Mouse (Mus musculus) B cell, adult (primary cell): ENCODE results near the gene Ascc1. TPM values are rescaled to one million over a fixed set of nuclear protein-coding genes. Genes with fewer than 3 reads are reported as not detected.

Experiments used
- total RNA-seq: library from RNA; stranded (reverse); gene quantifications from 4 replicates; pipeline ENCODE4 v1.2.4, GENCODE M21; 2023; ENCODE audit not compliant: inconsistent age

Ascc1 gene
- total RNA-seq: 16.9 to 20.3 TPM (median 17.8 TPM) in 4 replicates

DNA sequence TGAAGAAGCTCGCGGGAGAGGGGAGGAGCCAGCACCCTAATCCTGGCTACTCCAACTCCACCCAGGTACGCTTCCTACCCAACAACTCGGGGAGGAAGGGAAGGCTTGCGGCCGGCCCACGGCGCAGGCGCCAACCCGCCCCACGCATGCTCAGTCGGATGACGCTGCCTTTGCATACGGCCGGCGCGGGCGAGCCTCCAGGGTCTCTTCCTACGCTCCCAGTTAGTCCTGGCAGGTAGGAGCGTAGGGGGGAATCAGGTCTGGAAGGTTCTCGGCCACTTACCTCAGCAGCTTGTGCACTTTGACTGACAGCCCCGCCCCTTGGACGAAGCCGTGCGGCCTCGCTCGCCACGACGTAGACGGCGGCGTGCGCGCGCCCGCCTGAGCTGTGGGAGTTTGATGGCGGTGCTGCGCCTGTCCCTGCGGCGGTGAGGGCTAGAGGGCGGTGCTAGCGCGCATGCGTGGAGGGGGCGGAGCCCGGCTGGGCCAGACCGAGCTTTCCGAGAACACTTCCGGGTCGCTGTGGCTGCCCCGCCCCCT is at the start of gene Ascc1, which contains the start of gene Anapc16:
Ascc1 (plus strand) TSS at position 133 of the 540 bp plus-strand sequence.
Anapc16 (minus strand) TSS at position 463 of the 540 bp plus-strand sequence.

DNA sequence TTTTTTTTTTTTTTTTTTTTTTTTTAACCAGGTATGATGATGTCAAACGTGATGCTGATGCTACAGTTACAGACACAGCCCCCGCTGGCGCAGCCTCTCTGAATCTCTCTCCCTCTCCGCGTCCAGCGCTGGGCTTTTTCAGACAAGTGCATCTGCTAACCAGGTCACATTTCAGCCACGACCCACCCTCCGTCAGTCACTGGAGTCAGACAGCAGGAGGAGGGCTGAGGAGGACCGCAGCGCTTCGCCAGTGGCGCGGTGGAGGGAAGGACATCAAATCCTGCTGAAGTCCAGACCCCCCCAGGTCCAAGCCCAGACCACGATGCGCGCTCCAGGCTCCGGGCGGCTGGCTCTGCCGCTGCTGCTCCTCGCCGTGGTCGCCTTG is 103.5 kb downstream of the Ascc1 start, which contains the start of gene Spock2:
Spock2 (plus strand) TSS at position 74 of the 385 bp plus-strand sequence.

Other genes starting within 250 kb of the Ascc1 start
- 44.2 to 49.8 TPM (median 45.9 TPM) in 4 replicates for gene Dnajb12, start 123.2 kb upstream of the Ascc1 start, total RNA-seq
- gene Ddit4, start 51.0 kb upstream of the Ascc1 start, total RNA-seq: 42.0 to 56.9 TPM (median 47.4 TPM) in 4 replicates
- 56.0 to 70.3 TPM (median 62.8 TPM) in 4 replicates for gene Anapc16, start 330 bp downstream of the Ascc1 start, total RNA-seq
- 1.0 to 1.7 TPM (median 1.3 TPM) in 4 replicates for gene Spock2, start 103.4 kb downstream of the Ascc1 start, total RNA-seq
- 137 to 151 TPM (median 142 TPM) in 4 replicates for gene Chst3, start 216.5 kb downstream of the Ascc1 start, total RNA-seq